Mouse (Mus musculus) embryonic facial prominence, embryonic 13.5 days (tissue): ENCODE data around the gene B230118H07Rik. TPM values are rescaled to one million over a fixed set of nuclear protein-coding genes. Genes with fewer than 3 reads are reported as not detected.

Source experiments
- polyA plus RNA-seq: library from polyadenylated mRNA; unstranded; fragments of >200 nt; fragmentation: Nextera tagmentation; extraction: Ambion mirVana; gene quantifications from 2 replicates; pipeline ENCODE4 v1.2.1, GENCODE M21; 2015

B230118H07Rik gene
- polyA plus RNA-seq, 1 experiment from 2014 or later = 68.3 TPM

Other genes with a start within 250 kb of the B230118H07Rik start
- not detected in 2 replicates for gene Rag2, start 24.8 kb downstream of the B230118H07Rik start, polyA plus RNA-seq
- gene Rag1, start within 50 bp of the B230118H07Rik start, polyA plus RNA-seq = 0.10 and 0.12 TPM in 2 replicates
- gene Traf6, start 28.9 kb upstream of the B230118H07Rik start, polyA plus RNA-seq = 8.8 and 10.2 TPM in 2 replicates
- gene Prr5l, start 233.5 kb upstream of the B230118H07Rik start, polyA plus RNA-seq = 25.7 and 34.1 TPM in 2 replicates
- 67.7 and 69.1 TPM in 2 replicates for gene Commd9, start 236.7 kb upstream of the B230118H07Rik start, polyA plus RNA-seq